Mouse (Mus musculus) right cerebral cortex, postnatal 10 days (tissue): ENCODE data around the gene Clpb.
A peak's percentile ranks its signal among the peaks of the same experiment; 100 is the strongest.

Source experiments
- DNase-seq, 2 experiments: peaks; one replicate each; pipeline ENCODE4 v3.0.0; 2021; ENCODE audit warnings: low spot score in 2 of 2

Gene Clpb

DNA sequence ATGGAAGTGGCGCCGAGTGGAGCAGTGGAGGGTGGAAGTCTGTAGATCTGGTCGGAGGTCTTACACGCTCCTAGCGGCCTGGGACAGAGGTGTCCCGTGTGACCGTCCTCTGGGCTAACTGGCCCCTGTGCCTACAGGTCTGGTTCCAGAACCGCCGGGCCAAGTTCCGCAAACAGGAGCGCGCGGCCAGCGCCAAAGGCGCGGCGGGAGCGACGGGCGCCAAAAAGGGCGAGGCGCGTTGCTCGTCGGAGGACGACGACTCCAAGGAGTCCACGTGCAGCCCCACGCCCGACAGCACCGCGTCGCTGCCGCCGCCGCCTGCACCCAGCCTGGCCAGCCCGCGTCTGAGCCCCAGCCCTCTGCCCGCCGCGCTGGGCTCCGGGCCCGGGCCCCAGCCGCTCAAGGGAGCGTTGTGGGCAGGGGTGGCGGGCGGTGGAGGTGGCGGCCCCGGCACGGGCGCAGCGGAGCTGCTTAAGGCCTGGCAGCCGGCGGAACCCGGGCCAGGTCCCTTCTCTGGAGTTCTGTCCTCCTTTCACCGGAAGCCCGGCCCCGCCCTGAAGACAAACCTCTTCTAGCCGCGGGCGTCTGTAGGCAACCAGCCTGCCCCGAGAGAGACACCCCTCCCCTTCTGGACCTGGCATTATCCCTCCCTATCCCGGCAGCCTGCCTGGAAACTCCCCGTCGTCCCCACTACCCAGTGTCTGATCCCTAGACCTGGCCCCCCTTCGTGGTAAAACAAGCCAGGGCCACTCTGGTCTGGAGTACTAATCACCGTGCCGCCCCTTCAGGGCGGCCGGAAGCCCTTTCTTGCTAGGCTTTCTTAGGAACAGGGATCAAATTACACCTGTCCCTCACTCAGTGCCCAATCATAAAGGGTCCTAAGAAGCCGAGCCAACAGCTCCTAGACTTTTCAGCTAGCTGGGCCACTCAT is 158.4 kb downstream of the Clpb start:
- DNase-seq: peak in 1 of 2 experiments; percentile 47

GRCm38 (mm10) chr7:101822836-101823757 is 159.7 kb downstream of the Clpb start:
- no peak for DNase-seq

DNA sequence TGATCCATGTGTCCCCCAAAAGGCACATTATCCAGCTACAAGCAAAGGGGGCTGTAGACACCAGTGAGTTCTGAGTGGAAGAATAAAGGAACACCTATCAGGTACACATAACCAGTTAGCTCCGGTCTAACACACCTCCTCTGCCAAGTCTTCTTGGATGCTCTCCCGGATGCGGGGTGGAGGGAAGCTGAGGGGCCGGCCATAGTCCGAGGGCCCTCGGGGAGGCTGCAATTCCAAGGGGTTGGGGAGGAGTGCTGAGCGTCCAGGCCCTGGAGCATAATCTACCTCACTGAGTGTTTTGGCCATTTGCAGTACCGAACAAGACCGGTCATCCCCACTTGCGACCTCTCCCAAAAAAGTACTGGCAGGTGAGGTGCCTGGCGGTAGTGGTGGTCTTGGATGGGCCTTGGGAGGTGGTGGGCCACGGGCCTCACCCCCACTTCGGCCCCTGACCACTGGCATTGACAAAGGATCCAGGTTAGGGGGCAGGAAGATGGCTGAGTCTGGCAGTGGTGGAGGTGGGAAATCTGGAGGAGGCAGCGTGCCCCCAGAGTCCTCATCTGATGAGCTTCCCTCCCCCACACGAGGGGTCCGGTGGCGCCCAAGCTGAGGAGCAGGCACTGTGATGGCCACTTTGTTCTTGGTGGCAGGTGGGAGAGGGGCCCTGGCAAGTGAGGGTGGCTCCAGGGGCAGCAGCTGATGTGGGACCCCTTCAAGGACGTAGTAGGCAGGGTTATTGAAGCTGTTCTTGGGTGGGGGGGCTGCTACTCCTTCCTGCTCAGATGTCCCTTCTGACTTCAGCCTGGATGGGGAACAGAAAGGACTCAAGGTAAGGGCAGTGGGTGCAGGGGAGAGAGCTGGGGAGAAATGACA is 160.6 kb downstream of the Clpb start:
- no peak for DNase-seq

- no peak for DNase-seq
Observed at GRCm38 (mm10) chr7:101830373-101830772, 166.9 kb downstream of the Clpb start.

GRCm38 (mm10) chr7:101831437-101831836 is 168.0 kb downstream of the Clpb start:
- DNase-seq: no peak

- DNase-seq: no peak
Observed at GRCm38 (mm10) chr7:101832372-101832771, 168.9 kb downstream of the Clpb start.

GRCm38 (mm10) chr7:101833352-101833751 is 169.9 kb downstream of the Clpb start:
- DNase-seq: no peak

GRCm38 (mm10) chr7:101833916-101834584 is 170.6 kb downstream of the Clpb start:
- DNase-seq: peak; percentile 65 to 66

DNA sequence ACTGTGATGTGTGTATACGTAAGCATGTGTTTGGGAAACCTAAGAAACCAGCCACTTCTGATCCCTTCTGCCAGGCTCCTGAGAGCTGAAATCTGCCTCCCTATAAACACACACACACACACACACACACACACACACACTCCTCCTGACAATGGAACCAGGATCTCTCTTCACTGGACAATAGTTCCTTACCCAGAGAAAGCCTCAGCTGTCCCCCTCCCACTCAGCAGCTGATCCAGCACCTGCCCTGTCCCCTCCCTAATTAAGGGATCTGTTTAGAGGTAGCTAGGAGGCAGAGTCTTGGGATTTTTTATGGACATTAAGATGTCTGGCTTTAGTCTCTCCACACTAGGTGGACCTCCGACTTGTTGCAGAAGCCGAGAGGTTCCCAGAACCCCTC is 171.5 kb downstream of the Clpb start:
- DNase-seq: no peak

GRCm38 (mm10) chr7:101835457-101836109 is 172.2 kb downstream of the Clpb start:
- no peak for DNase-seq

DNA sequence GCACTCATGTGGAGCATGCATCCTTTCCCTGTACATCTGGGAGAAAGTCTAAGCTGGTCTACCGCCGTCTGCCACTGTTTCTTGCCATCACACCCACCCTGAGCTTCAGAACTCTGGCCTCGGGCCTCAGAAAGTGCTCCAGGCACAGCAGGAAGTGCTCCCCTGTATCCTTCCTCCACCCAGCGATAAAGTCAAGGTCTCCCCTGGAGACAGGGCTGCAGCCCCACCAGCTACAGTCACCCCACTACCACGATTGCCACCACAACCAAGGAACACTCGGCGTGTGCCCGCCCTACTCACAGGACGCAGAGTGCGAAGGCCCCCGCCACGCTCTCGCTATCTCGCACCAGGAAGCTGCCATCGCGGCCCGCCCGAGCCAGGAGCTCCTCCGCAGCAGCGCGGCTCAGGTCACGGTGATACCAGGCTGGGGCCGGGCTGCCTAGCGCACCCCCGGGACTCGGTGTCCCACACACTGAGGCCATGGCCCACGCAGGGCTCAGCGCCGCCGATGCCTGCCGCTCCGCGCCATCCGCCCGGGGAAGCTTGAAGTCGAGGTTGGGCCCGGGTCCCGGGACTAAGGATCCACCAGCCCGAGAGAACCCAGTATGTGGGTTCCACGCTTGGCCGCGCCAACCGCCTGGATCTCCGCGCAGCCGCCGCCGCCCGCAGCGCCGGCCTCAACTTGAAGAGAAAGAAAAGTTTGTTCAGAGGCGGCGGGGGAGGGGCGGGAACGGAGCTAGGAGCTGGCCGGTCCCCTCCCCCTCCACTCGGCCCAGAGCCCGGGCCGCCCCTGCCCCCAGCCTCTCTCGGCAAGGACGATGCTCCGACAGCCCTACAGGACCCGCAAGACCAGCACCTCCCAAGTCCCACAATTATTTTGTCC is 173.1 kb downstream of the Clpb start:
- DNase-seq: peak; percentile 62 to 73

- peak in 1 of 2 experiments; percentile 42 for DNase-seq
Observed at GRCm38 (mm10) chr7:101837154-101837605, 173.7 kb downstream of the Clpb start.

DNA sequence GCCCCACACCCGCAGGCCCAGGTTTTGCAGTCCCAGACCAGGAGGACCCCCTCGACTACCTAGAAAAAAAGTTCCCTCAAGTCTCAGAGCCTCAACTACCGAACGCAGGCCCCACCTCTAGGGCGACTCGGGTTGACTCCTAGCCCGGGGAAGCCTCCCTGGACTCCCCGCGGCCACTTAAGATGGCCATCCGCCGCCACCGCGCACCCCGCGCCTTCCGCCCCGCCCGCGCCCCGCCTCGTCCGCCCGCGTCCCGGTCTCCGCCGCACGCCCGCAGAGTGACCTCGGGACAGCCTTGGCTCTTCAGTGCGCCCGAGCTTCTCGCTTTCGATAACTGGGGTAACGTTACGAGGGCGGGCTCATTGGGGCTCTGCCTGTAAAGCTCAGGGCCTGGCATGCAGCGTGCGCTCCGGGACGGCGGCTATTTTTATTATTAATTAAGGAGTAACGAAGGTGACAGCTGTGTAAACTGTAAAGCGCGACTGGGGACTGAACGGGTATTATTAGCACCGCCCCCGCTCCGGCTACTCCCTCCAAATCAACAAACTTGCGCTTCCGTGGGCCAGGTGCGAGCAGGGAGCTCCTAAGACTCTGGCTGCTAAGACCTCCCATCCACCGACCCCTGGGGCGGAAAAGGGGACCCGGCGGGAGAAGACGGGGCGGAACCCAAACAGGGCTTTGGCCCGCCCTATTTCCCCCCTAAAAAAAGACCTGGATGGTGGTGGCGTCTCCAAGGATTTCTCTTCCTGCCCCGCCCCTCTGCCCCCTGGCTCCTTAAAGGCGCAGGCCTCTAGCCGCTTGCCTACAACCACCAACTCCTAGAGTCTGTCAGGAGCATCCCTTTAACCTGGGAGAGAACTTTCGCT is 174.4 kb downstream of the Clpb start, which contains the start of gene Inppl1:
Gene Inppl1 (minus strand): TSS at position 624 of the 866 bp plus-strand sequence.
- DNase-seq: peak; percentile 78 to 82

- no peak for DNase-seq
Observed at GRCm38 (mm10) chr7:101844186-101844585, 180.8 kb downstream of the Clpb start.
